Mouse (Mus musculus) liver, embryonic 15.5 days (tissue): ENCODE measurements at regions not wholly inside any gene's neighbourhood (a gene's known extent, or its start where the extent isn't known, plus 50 kb on each side); places are given as distances from the start of the nearest gene placed in this dataset.

Experiments used
- ATAC-seq: fragments of 200-750 bp; cut with Nextera tagmentation; 2 replicates; pipeline ENCODE4 v1.8.0; 2017; ENCODE audit warnings: moderate number of reproducible peaks, mild to moderate bottlenecking, moderate library complexity; ENCODE audit not compliant: insufficient read depth
- H3K27ac ChIP-seq: fragments of 300-500 bp; sonication (generic); replicated peaks from 2 replicates; pipeline ENCODE4 v1.5.1; 2015; ENCODE audit warnings: mild to moderate bottlenecking, inconsistent platforms
- H3K27me3 ChIP-seq: fragments of 300-500 bp; sonication (generic); 2 replicates; pipeline ENCODE4 v1.6.1; 2015; ENCODE audit warnings: mild to moderate bottlenecking, inconsistent platforms
- H3K36me3 ChIP-seq: fragments of 300-500 bp; sonication (generic); replicated peaks from 2 replicates; pipeline ENCODE4 v1.6.1; 2015; ENCODE audit warnings: moderate library complexity, mild to moderate bottlenecking, inconsistent platforms
- H3K4me1 ChIP-seq: fragments of 300-500 bp; sonication (generic); replicated peaks from 2 replicates; pipeline ENCODE4 v1.6.1; 2015; ENCODE audit warnings: inconsistent platforms
- H3K4me2 ChIP-seq: fragments of 300-500 bp; sonication (generic); 2 replicates; pipeline ENCODE4 v1.6.1; 2015; ENCODE audit warnings: moderate library complexity, mild to moderate bottlenecking, inconsistent platforms
- H3K4me3 ChIP-seq: fragments of 300-500 bp; sonication (generic); replicated peaks from 2 replicates; pipeline ENCODE4 v1.5.1; 2015; ENCODE audit warnings: mild to moderate bottlenecking, inconsistent platforms
- H3K9ac ChIP-seq: fragments of 300-500 bp; sonication (generic); 2 replicates; pipeline ENCODE4 v1.6.1; 2015; ENCODE audit warnings: moderate library complexity, mild to moderate bottlenecking, inconsistent platforms
- H3K9me3 ChIP-seq: fragments of 300-500 bp; sonication (generic); replicated peaks from 2 replicates; pipeline ENCODE4 v1.6.1; 2016; ENCODE audit warnings: inconsistent platforms
- WGBS: fragments of 180-500 bp; shearing (Covaris S2); methylation state at CpG from one replicate; pipeline ENCODE4 v1.1.7; 2015; ENCODE audit warnings: mixed read lengths; ENCODE audit not compliant: insufficient replicate concordance; 5-methylcytosine and 5-hydroxymethylcytosine counted together

DNA sequence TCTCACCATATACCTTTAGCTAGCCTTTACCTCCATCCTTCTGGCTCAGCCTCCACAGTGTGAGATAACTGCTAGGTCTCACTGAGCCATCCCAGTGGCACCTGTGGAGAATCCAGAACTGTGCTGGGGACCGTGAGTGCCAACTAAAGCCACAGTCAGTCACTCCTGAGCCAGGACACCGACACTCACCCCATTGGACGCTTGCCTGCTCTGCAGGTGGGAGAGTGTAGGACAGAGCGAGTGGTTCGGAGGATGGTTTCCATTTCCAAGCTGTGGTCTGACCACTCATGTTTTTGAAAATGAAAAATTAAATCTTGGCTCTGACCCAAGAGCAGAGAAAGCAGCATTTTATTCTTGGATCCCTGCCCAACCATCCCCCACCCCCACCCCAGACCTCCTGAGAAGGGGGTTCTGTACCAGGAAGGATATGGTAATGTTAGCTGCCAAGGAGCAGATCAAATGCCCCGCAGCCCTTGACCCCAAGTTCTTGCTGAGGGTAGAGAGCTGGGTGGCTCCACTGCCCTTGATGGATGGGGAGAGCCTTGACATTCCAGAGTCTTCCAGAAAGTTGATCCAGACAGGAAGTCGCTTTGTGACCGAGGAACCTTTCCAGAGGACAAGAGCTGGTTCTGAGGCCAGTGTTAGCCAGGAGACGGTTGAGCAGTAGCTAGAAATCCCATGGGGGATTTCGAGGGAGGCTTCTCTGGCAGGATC is 83.3 kb upstream of the Smim23 start:
- H3K4me3 ChIP-seq: no peak overlapping the region
- ATAC-seq: no peak
- 49% methylated on average over 10 of the region's 10 CpGs for WGBS

GRCm38 (mm10) chr11:32903970-32904369 is 79.6 kb upstream of the Smim23 start:
- no peak overlapping the region for H3K9ac ChIP-seq
- no peaks in the 10 kb centered on the region for H3K27me3 ChIP-seq
- H3K9me3 ChIP-seq: no peaks in the 10 kb centered on the region
- no peak overlapping the region for H3K4me3 ChIP-seq
- no peaks in the 10 kb centered on the region for H3K4me1 ChIP-seq
- no peak overlapping the region for H3K27ac ChIP-seq
- no peak for ATAC-seq
- no peaks in the 10 kb centered on the region for H3K36me3 ChIP-seq
- H3K4me2 ChIP-seq: no peak overlapping the region

More for the DNA sequence above, 83.3 kb upstream of the Smim23 start:
- Histone ChIP-seq H3K9ac (no peak overlapping the region), H3K9me3 (no peaks in the 10 kb centered on the region), H3K4me2 (no peak overlapping the region), H3K4me1 (no peaks in the 10 kb centered on the region), H3K27ac (no peak overlapping the region), H3K27me3 (no peaks in the 10 kb centered on the region), H3K36me3 (no peaks in the 10 kb centered on the region)

DNA sequence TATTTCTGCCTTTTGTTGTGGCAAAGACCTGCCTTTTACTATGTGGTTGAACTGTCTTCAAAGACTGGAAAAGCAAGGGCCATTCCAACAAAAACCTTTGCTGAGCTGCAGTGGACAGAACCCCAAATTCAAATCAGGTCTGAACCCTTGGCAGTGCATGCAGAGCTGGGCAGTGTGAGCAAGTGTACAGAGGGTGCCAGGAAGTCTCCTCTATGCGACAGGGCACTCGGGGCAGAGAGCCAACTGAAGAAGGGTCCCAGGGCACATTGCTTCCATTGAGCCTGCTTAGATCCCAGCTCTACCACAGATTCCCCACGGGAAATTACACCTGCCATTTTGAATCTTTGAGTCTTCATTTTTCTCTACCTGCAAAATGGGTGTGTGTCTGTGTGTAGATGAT is 79.0 kb upstream of the Smim23 start:
- H3K4me2 ChIP-seq: no peak overlapping the region
- H3K27me3 ChIP-seq: no peaks in the 10 kb centered on the region
- WGBS: 51% methylated on average over 3 of the region's 3 CpGs
- H3K27ac ChIP-seq: no peak overlapping the region
- no peaks in the 10 kb centered on the region for H3K4me1 ChIP-seq
- ATAC-seq: no peak
- H3K36me3 ChIP-seq: no peaks in the 10 kb centered on the region
- no peaks in the 10 kb centered on the region for H3K9me3 ChIP-seq
- H3K4me3 ChIP-seq: no peak overlapping the region
- H3K9ac ChIP-seq: no peak overlapping the region

- no peaks in the 10 kb centered on the region for H3K27me3 ChIP-seq
- ATAC-seq: no peak
- no peak overlapping the region for H3K9ac ChIP-seq
- no peaks in the 10 kb centered on the region for H3K4me1 ChIP-seq
- no peaks in the 10 kb centered on the region for H3K36me3 ChIP-seq
- no peak overlapping the region for H3K27ac ChIP-seq
- no peak overlapping the region for H3K4me2 ChIP-seq
- no peak overlapping the region for H3K4me3 ChIP-seq
- no peaks in the 10 kb centered on the region for H3K9me3 ChIP-seq
- WGBS: 36% methylated on average over 7 of the region's 10 CpGs
Observed at GRCm38 (mm10) chr11:32902923-32903322, 78.5 kb upstream of the Smim23 start.

GRCm38 (mm10) chr11:32900437-32900836 is 76.0 kb upstream of the Smim23 start:
- no peak overlapping the region for H3K9ac ChIP-seq
- H3K27ac ChIP-seq: no peak overlapping the region
- 66% methylated on average over 6 of the region's 6 CpGs for WGBS
- H3K4me3 ChIP-seq: no peak overlapping the region
- no peaks in the 10 kb centered on the region for H3K27me3 ChIP-seq
- H3K9me3 ChIP-seq: no peaks in the 10 kb centered on the region
- no peaks in the 10 kb centered on the region for H3K4me1 ChIP-seq
- H3K4me2 ChIP-seq: no peak overlapping the region
- no peaks in the 10 kb centered on the region for H3K36me3 ChIP-seq
- no peak for ATAC-seq

DNA sequence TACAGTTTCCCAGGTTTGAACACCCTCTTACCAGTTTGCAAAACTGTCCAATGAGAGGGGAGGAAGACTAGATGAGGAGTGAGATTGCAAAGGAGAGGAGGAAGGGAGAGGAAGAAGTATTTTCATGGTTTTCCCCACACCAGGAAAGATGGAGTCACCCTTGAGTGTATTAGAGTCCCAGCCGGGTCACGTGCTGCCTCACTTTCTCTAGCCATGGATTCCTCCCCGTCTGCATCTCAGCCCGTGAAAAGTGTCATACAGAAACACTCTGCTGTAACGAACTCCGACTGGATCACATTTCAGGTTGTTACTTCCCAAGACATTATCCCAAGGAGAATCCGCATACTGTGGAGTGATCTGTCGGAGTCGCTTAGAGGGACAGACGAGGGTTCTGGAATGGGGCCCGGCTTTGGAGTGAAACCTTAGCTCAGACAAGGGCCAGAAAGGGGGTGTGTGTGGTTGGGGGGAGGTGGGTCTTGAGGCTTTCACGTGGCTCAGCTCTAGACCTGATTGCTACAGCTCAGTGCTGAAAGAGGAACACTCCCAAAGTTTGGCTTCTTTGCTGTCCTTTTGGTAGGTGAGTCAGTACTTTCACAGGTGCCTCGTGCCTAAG is 75.3 kb upstream of the Smim23 start:
- H3K9ac ChIP-seq: no peak overlapping the region
- WGBS: 58% methylated on average over 13 of the region's 13 CpGs
- H3K27ac ChIP-seq: no peak overlapping the region
- no peaks in the 10 kb centered on the region for H3K27me3 ChIP-seq
- no peaks in the 10 kb centered on the region for H3K4me1 ChIP-seq
- H3K4me2 ChIP-seq: no peak overlapping the region
- no peaks in the 10 kb centered on the region for H3K9me3 ChIP-seq
- no peak for ATAC-seq
- H3K4me3 ChIP-seq: no peak overlapping the region
- no peaks in the 10 kb centered on the region for H3K36me3 ChIP-seq

GRCm38 (mm10) chr11:32895400-32895799 is 71.0 kb upstream of the Smim23 start:
- Histone ChIP-seq H3K4me3 (no peak overlapping the region), H3K9me3 (no peaks in the 10 kb centered on the region), H3K4me1 (no peaks in the 10 kb centered on the region), H3K36me3 (no peaks in the 10 kb centered on the region), H3K27me3 (no peaks in the 10 kb centered on the region), H3K9ac (no peak overlapping the region), H3K4me2 (no peak overlapping the region), H3K27ac (no peak overlapping the region)
- 56% methylated on average over 3 of the region's 3 CpGs for WGBS
- ATAC-seq: no peak

- no peaks in the 10 kb centered on the region for H3K27me3 ChIP-seq
- no peaks in the 10 kb centered on the region for H3K36me3 ChIP-seq
- ATAC-seq: no peak
- no peaks in the 10 kb centered on the region for H3K9me3 ChIP-seq
- H3K27ac ChIP-seq: no peak overlapping the region
- 44% methylated on average over 11 of the region's 11 CpGs for WGBS
- H3K9ac ChIP-seq: no peak overlapping the region
- H3K4me1 ChIP-seq: no peaks in the 10 kb centered on the region
- no peak overlapping the region for H3K4me2 ChIP-seq
- no peak overlapping the region for H3K4me3 ChIP-seq
Observed at GRCm38 (mm10) chr11:32893146-32893903, 68.9 kb upstream of the Smim23 start.

- 52% methylated on average over 5 of the region's 5 CpGs for WGBS
Observed at GRCm38 (mm10) chr11:32892496-32892895, 68.1 kb upstream of the Smim23 start.

GRCm38 (mm10) chr11:32889248-32889647 is 64.8 kb upstream of the Smim23 start:
- Histone ChIP-seq H3K4me2 (no peak overlapping the region), H3K9ac (no peak overlapping the region), H3K4me3 (no peak overlapping the region), H3K36me3 (no peaks in the 10 kb centered on the region), H3K4me1 (no peaks in the 10 kb centered on the region), H3K27ac (no peak overlapping the region), H3K27me3 (no peaks in the 10 kb centered on the region), H3K9me3 (no peaks in the 10 kb centered on the region)
- ATAC-seq: no peak
- WGBS: 19% methylated on average over 7 of the region's 7 CpGs

More at GRCm38 (mm10) chr11:32892496-32892895, 68.1 kb upstream of the Smim23 start:
- no peaks in the 10 kb centered on the region for H3K36me3 ChIP-seq
- H3K4me2 ChIP-seq: no peak overlapping the region
- no peaks in the 10 kb centered on the region for H3K4me1 ChIP-seq
- H3K9ac ChIP-seq: no peak overlapping the region
- ATAC-seq: no peak
- H3K27me3 ChIP-seq: no peaks in the 10 kb centered on the region
- H3K4me3 ChIP-seq: no peak overlapping the region
- H3K9me3 ChIP-seq: no peaks in the 10 kb centered on the region
- no peak overlapping the region for H3K27ac ChIP-seq

GRCm38 (mm10) chr11:32884744-32885143 is 60.3 kb upstream of the Smim23 start:
- no peaks in the 10 kb centered on the region for H3K4me1 ChIP-seq
- H3K27ac ChIP-seq: no peak overlapping the region
- H3K27me3 ChIP-seq: no peaks in the 10 kb centered on the region
- ATAC-seq: no peak
- no peaks in the 10 kb centered on the region for H3K9me3 ChIP-seq
- 48% methylated on average over 4 of the region's 4 CpGs for WGBS
- H3K4me2 ChIP-seq: no peak overlapping the region
- no peak overlapping the region for H3K4me3 ChIP-seq
- no peak overlapping the region for H3K9ac ChIP-seq
- no peaks in the 10 kb centered on the region for H3K36me3 ChIP-seq
